Mouse (Mus musculus): ENCODE results near the gene Nr5a1. TPM values are rescaled to one million over a fixed set of nuclear protein-coding genes. Genes with fewer than 3 reads are reported as not detected.

Nr5a1 gene
- not detected for total RNA-seq (2022)

GRCm38 (mm10) chr2:38714324-38714723 lies at the start of gene Nr5a1:
Gene Nr5a1 (minus strand): TSS chr2:38714542.
- DNase-seq (ENCODE audit: low spot score), result no peak

- no peak for DNase-seq (ENCODE audit: low spot score)
Measured at GRCm38 (mm10) chr2:38739847-38740246, 25.5 kb upstream of the Nr5a1 start.

- DNase-seq (ENCODE audit: low spot score), result peak; percentile 59
Measured at GRCm38 (mm10) chr2:38739410-38739809, 25.1 kb upstream of the Nr5a1 start.

GRCm38 (mm10) chr2:38738601-38739301 lies 24.4 kb upstream of the Nr5a1 start:
- DNase-seq (ENCODE audit: low spot score), result no peak

GRCm38 (mm10) chr2:38735740-38736139 lies 21.4 kb upstream of the Nr5a1 start:
- no peak for DNase-seq (ENCODE audit: low spot score)

GRCm38 (mm10) chr2:38734721-38735120 lies 20.4 kb upstream of the Nr5a1 start:
- no peak for DNase-seq (ENCODE audit: low spot score)

- no peak for DNase-seq (ENCODE audit: low spot score)
Measured at GRCm38 (mm10) chr2:38730331-38730827, 16.0 kb upstream of the Nr5a1 start.

GRCm38 (mm10) chr2:38725427-38725826 lies 11.1 kb upstream of the Nr5a1 start:
- DNase-seq (ENCODE audit: low spot score), result no peak

- no peak for DNase-seq (ENCODE audit: low spot score)
Measured at GRCm38 (mm10) chr2:38723378-38723777, 9.0 kb upstream of the Nr5a1 start.

- DNase-seq (ENCODE audit: low spot score), result no peak
Measured at GRCm38 (mm10) chr2:38722076-38722475, 7.7 kb upstream of the Nr5a1 start.

- no peak for DNase-seq (ENCODE audit: low spot score)
Measured at GRCm38 (mm10) chr2:38720661-38721060, 6.3 kb upstream of the Nr5a1 start.

GRCm38 (mm10) chr2:38719354-38719753 lies 5.0 kb upstream of the Nr5a1 start:
- no peak for DNase-seq (ENCODE audit: low spot score)

GRCm38 (mm10) chr2:38718676-38719075 lies 4.3 kb upstream of the Nr5a1 start:
- no peak for DNase-seq (ENCODE audit: low spot score)

GRCm38 (mm10) chr2:38717436-38717835 lies 3.1 kb upstream of the Nr5a1 start:
- DNase-seq (ENCODE audit: low spot score), result no peak

- DNase-seq (ENCODE audit: low spot score), result no peak
Measured at GRCm38 (mm10) chr2:38713596-38713995, 746 bp downstream of the Nr5a1 start.

- DNase-seq (ENCODE audit: low spot score), result no peak
Measured at GRCm38 (mm10) chr2:38712769-38713125, 1.6 kb downstream of the Nr5a1 start.

GRCm38 (mm10) chr2:38712076-38712768 lies 2.1 kb downstream of the Nr5a1 start:
- DNase-seq (ENCODE audit: low spot score), result no peak

GRCm38 (mm10) chr2:38711421-38711861 lies 2.9 kb downstream of the Nr5a1 start:
- DNase-seq (ENCODE audit: low spot score), result no peak

- DNase-seq (ENCODE audit: low spot score), result no peak
Measured at GRCm38 (mm10) chr2:38710304-38711241, 3.8 kb downstream of the Nr5a1 start.

- no peak for DNase-seq (ENCODE audit: low spot score)
Measured at GRCm38 (mm10) chr2:38708907-38709688, 5.2 kb downstream of the Nr5a1 start.

GRCm38 (mm10) chr2:38706661-38707060 lies 7.7 kb downstream of the Nr5a1 start:
- DNase-seq (ENCODE audit: low spot score), result no peak
